Mouse (Mus musculus) left cerebral cortex, adult 9 months (tissue): ENCODE measurements around the gene Trim28.

Source experiments
- DNase-seq, 2 experiments: peaks; one replicate each; pipeline ENCODE4 v3.0.0; 2022; ENCODE audit warnings: low spot score in 2 of 2

Gene Trim28

DNA sequence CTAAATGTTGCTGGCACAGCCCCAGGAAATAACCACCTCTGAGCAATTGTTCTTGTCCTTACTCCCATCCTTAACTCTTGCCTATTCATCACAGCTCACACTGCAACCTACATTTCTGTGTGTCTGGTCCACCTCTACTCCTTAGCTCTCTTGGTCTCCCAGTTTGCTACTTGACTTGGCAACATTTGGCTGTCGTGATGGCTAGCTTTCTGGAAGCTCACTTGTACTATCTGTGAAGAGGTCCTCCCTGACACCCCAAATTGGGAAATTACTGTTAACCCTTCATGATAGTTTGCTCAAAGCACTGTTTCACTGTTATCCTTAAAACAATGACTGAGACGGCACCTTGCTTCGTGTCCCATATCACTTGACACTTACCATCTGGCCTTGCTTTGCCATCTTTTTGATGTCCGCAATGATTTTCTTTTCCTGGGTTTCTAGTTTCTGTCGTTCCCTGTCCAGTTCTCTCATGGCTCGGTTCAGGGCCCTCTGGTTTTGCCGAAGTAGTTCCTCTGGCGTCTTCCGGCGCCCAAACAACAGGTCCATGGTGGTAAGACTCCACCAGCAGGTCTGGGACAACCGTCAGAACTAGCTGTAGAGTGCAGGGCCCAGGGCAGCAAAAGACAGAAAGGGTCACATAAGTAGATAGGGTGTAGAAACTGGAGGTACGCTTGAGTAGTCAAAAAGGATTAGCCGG is 34.7 kb downstream of the Trim28 start:
- no peak for DNase-seq

DNA sequence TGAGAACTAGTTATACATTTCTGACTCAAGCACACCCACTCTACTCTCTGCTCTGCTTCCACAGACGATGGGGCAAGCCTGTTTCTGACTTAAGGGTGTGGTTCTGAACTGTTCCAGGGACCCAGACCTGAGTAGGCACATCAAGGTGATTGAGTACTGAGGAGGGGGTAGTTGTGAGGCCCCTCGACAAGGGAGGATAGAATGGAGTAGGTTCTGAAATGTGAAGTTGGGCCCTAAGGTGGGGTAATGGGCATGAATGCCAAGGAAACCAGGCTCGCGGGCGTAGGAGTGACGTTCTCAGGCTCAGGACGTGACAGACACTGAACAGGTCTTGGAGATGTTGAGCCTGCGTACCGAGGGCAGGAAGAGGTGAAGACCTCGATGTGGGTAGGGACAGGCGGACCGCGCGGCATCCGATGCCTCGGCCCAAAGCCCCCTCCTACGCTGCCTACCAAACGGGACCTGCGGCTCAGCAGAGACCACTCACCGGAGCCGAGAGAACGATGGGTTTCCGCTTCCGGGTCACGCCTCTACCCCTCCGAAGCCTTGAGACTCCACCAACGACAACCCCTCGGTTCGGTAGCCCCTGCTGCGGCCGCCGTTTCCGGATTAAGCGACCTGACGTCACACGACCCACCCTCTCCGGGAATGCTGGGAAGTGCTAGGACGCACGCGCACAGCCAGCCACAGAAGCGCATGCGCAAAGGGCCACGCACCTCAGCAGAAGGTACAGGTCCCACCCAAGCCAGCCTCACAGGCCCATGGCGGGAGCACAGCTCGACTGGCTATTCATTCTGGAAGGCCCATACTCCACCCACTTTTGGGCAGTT is 35.4 kb downstream of the Trim28 start, which contains the start of gene Chmp2a:
TSS of gene Chmp2a (minus strand) at position 660 of the 830 bp plus-strand sequence.
- DNase-seq, result peak; percentile 95 to 98

DNA sequence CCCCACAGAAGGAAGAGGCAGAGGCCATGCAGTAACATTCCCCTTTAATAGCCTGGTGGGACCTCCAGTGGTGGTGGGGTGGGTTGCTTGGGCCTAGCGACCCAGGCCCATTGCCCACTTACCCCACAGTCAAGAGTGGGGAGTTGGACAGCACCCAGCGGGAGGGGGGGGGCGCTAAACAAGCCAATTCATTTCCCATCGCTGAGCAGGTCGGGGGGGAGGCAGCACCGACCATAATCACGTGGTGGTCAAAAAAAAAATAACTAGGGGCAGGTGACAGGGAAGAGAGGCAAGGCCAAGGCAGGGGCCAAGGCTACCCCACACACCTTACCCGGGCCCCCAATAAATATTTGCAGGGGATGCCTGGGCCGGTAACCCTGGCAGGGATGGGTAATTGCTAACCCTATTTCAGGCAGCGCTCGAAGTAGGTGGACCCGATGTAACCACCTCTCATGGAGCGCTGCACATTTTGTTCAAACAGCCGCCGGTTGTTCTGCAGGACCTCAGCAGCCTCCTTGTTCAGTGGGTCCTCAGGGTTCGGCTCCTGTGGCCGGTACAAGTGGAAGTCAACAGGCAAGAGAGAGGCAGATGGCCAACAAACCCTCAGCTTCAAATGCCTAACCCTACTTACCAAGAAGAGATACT is 36.4 kb downstream of the Trim28 start:
- DNase-seq, result no peak

DNA sequence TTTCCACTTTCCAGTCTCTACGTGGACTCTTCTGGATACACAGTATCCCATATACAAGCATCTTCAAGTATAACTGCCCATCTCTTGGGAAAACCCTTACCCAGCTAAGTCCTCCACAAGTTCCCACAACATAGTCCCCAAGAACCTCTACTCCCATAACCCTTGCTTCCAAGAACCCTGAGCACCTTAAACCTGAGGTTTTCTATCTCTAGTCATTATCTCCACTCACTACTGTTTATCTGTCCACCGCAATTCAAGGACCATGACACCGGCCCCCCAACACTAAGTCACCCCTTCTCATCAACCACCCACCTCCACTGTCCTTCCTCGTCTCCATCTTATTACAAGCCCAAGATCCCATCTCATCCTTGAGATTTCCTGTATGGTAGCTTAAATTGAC is 37.9 kb downstream of the Trim28 start:
- DNase-seq, result no peak

DNA sequence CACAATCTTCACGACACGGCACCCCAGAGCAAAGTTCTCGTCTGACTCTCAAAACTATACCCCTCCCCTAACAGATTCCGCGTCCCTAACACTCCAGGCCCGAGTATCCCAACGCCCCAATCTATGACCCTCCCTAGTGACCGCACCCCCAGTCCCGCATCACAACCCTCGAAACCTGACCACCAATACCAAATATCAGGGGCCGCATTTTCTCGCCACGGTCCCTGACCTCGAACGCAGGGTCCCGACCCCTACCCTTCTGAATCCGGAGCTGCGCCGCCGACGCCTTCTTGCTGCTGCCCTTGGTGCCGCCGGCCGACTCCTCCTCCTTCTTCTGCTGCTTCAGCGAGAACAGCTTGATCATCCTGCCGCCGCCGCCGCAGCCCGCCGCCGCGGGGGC is 38.5 kb downstream of the Trim28 start:
- no peak for DNase-seq

DNA sequence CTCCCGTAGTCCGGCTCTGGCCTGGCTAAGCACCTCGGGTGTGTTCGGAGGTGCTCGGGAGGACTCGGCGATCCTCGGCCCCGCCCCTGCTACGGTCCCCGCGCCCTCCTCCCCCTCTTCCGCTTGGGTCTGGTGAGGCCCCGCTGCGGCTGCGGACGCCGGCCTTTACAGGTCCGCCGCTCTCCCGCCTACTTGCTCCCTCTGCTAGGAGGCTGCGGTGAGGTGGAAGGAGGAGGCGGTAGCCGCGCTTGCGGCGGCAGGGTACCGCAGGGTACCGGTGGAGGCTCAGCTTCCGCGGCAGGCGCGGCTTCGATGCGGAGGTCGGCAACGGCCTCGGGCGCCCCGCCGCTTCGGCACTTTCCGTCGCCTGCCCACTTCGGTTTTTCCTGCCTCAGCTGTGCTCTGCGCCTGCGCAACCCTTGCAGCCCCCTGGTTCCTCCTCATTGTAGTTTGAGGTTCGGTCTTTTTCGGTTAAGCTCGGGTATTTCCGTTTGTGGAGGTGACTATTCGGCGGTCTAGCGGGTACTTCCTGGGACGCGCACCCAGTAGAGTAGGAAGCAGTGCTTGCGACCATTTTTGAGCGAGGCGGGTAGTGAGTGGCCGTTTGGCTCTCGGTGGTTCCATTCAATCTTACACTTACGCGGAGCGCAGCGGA is 39.1 kb downstream of the Trim28 start, which contains the start of gene Ube2m:
TSS of gene Ube2m (minus strand) at position 375 of the 655 bp plus-strand sequence.
- DNase-seq, result peak; percentile 96 to 100

DNA sequence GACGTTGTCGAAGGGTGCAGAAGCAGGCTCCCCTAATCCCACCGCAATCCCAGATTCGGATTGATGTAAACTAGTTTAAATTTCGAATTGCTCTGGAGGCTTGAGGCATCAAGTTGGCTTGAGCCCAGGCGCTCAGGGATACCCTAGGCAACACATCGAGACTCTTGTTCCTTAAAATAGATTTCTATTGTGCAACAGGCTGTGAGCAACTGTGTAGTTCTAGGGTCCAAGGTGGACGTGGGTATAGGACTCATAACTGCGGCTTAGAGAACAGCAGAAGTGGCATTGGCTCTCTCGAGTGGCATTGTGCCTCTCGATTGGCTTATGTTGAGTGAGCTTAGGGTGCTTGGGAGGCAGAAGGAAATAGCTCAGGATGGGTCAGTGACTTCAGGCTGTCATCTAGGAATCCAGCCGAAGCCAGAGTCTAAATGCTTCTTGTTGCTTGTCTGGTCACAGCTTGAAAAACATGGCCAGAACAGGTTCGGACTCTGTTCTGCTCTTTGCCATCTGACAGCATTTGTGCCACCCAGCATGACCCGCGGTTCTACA is 39.8 kb downstream of the Trim28 start:
- DNase-seq, result no peak

DNA sequence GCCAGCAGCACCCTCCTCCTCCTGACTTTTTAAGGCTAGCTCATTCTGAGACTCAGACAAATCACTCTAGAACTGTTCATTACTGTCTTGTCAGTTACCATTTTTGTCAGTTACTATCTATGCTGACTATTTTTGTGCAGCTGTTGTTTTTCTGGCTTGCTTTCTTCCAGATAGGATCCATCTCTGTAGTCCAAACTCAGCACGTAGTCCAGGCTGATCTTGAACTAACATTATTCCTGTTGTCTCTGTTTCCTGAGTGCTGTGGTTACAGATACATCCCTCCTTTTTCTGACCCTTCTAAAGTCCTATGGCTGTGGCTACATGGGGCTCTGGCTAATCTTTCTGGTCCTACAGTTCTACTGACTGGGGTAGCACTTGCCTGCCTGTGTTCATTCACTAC is 40.3 kb downstream of the Trim28 start:
- DNase-seq, result no peak

DNA sequence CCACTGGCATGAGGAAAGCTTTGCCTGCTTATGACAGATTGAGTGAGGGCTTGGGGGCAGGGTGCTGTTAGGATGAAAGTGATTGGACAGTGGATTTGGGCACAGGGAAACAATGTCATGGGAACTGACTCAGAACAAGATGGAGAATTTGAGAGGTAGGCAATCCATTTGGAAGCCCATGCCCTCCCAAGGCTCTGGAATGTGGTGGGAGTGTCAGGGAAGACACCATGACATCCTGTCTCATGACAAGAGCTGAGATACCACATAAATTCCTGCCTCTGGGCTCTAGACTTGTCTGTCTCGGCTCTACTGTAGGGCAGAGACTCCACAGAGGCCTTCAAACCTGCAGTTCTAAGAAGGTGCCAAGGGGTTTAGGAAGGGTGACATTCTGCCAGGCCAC is 42.3 kb downstream of the Trim28 start:
- DNase-seq, result no peak

DNA sequence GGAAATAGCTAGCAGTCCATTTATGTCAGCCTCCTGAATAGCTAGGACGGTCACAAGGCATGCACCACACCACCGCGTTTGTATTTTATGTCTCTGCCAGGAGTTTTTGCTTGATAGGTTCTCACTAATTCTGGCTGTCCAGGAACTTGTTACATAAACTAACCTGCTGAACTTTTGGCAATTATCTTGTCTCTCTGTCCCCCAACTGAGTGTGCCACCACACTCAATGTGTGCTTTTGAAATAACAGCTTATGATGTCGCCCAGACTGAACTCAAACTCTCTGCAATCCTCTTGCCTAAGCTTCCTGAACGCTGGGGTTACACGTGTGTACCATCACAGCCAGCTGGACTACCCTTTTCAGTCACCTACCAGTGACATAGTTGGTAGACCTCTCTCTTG is 43.6 kb downstream of the Trim28 start:
- no peak for DNase-seq

DNA sequence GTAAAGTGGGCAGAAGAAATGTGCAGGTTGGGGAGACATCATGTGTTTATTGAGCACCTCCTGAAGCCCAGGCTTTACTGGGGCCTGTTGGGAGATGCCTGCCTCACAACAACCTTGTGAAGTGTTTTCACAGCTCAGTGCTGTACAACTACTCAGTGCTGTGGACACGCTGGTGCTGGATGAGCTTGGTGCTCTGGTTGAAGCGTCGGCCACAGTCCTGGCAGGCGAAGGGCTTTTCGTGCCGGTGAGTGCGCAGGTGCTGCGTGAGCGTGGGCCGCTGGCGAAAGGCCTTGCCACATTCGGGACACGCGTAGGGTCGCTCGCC is 44.2 kb downstream of the Trim28 start:
- peak in 1 of 2 experiments; percentile 3 for DNase-seq

DNA sequence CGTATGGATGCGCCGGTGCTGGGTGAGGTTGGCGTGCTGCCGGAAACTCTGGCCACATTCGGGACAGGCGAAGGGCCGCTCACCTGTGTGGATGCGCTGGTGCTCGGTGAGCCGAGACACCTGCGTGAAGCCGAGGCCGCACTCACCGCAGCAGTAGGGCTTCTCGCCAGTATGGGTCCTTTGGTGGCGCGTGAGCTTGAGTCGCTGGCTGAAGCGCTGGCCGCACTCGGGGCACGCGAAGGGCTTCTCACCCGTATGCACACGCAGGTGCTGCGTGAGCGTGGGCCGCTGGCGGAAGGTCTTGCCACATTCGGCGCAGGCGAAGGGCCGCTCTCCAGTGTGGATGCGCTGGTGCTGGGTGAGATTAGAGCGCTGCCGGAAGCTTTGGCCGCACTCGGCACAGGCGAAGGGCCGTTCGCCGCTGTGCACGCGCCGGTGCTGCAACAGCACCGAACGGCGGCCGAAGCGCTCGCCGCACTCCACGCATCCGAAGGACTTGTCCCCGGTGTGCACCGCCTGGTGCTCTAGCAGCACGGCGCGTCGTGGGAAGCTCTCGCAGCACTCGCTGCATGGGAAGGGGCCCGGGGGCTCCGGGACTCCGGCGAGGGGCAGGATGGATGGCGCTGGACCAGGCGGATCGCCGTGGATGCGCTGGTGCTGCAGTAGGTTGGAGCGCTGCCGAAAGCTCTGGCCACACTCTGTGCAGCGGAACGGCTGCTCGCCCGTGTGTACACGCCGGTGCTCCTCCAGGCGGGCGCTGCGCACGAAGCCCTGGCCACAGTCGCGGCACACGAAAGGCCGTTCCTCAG is 44.7 kb downstream of the Trim28 start:
- DNase-seq, result peak in 1 of 2 experiments; percentile 20

DNA sequence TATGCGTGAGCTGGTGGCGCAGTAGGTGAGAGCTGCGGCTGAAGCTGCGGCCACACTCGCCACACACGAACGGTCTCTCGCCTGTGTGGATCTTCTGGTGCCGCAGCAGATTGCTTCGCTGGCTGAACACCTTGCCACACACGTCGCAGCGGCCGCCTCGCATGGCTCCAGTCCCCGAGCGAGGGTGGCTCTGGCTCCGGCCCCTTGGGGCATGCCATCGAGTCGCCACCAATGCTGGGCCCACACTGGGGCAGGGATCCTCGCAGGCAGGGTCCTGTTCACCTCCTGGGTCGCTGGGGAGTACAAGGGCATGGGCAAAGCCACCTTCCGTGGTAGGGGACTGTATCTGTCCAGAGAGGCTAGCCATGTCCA is 45.3 kb downstream of the Trim28 start:
- DNase-seq, result peak in 1 of 2 experiments; percentile 13

DNA sequence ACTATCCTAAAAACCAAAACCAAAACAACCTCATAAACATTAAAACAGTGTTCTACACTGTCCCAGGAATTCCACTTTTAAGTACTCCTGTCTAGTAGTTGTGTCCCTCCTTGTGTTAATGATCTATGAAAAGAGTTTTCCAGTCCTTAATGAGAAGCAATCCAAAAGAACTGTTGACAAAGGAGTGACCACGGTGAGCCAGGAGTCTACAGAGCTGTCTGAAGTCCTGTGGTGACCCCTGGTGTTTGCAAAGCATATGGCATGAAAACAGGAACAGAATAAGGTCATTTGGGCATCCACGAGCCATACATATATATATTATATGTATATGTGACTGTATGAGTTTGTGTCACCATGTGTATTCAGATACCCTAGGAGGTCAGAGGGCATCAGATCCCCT is 47.2 kb downstream of the Trim28 start:
- peak in 1 of 2 experiments; percentile 57 for DNase-seq

DNA sequence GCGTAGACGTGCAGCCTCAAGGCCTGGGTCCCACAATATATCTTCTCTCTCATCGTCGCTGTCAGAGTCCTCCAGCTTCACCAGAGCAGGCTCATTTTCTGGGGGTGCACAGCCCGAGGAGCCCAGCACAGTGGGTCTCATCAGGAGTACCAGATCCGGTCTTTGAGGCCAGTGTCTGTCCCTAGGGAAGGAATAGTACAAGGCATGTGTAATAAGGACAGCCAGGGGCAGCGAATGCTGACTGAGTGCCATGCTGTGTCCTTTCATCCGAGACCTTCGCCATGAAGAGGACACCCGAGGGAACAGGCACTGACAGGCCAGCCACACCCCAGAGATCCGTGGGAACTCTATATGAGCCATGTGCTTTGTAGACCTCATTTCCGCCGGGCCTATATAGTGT is 54.1 kb downstream of the Trim28 start:
- no peak for DNase-seq

DNA sequence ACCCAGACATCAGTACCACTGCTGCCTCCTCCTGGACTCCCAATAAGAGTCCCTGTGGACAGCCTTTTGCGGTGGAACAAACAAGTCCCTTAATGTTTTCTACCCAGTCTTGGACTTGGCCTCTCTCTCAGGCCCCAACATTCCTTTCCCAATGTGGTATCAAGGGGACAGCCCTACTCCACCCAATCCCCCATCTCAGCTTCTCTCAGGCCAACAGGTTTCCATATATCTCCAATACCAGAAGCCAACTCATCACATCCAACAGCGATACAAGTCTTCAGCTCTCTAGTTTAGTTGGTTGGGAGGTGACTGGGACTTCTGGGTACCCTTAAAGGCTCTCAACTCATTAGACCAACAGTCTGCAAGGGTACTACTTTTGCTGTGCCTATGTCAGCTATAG is 54.6 kb downstream of the Trim28 start:
- DNase-seq, result no peak

DNA sequence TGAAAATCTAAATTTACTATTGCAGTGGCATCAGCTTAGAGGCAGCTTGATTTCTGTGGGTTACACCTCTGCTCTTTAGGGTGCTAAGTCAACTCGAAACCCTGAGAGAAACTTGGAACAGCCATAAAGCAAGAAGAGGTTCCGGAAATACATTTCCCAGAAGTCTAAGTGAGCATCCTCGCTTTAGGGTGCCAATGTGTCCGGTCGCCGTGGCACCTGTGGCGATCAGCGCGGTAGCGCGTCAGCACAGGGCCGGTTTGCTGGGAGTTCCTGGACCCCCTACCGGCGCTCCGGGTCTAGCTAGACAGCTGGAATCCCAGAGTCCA is 55.0 kb downstream of the Trim28 start:
- DNase-seq, result no peak

DNA sequence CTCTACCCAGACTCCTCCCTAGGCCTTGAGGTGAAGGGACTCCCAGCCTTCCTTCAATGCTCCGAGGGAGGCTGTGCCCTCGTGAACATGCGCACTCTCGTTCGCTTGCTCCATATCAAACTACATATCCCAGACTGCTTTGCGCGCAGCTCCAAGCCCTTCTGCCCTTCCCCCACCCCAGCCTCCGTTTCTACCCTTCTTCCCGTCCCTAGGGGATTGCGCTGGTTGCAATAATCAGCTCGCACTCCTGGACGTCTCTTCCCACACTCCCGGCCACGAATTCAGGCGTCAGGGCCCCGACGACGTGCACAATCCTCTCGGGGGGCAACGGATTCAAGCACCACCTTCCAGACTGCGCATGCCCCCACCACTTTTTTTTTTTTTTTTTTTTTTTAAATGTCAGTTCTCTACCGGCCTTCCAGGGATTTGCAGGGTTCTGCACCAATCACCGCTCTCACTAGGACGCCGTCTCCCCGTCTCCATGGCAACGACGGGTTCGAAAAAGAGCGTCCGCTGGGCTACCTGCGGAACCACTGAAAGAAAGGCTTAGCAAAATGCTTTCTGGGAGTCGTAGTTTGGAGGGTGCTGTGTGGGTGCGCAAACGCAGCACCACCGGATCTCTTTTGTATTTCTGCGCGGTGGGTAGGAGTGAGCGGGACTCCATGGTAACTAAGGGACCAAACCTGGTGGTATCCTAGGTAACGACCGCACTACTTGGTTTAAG is 55.5 kb downstream of the Trim28 start, which contains the start of gene Mzf1:
TSS of gene Mzf1 (minus strand) at position 478 of the 724 bp plus-strand sequence.
- DNase-seq, result peak; percentile 95 to 97

DNA sequence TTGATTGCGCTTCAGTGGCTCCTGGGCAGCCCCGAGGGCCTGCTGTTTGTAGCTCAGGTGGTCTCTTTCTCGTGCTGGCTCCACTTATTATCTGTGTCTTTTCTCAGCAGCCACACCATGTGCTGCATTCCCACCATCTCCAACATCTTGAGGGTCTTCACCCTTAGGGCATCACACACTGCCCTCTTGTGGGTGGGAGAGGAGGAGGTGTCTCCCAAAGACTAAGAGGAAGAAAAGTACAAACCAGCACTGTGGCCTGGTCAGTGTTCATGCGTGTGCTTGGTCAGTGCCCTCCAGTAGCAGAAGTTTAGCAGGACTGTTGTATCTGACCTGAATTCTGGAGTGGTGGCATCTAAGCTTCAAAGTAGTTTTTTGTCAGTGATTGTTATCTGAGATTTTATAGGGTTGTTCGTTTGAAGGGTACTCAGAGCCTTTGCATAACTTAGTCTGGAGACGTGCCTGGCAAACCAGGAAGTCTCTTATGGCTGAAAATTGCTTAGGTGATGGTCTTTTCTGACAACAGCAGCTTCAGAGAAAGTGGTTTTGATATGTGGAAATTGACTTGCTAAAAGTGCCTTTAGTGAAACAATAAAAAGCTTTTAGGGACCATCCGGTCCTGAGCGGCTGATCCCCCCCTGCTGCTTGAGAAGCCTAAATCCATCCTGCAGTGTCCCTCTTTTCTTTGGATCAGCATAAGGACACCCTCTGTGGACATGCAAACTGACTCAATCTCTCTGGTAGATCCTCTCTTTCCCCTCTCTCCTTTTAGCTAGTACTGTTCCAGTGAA is 58.2 kb downstream of the Trim28 start:
- DNase-seq, result no peak

DNA sequence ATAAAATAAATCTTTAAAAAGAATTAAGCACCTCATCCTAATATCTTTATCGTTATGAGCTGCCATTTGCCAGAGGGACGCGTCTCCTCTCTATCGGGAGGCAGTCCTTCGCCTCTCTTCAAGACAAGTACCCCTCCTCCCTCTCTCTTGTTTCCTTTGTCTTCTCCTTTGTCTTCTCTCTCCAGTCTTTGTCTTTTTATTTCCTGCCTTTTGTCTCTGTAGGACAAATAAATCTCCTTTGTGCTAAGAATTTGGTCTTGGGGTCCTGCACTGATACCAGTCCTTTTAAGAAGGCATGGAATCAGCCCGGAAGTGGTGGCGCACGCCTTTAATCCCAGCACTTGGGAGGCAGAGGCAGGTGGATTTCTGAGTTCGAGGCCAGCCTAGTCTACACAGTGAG is 60.6 kb downstream of the Trim28 start:
- no peak for DNase-seq
